Mouse (Mus musculus): Measurements from ENCODE around the gene Samd9l. TPM values are rescaled to one million over a fixed set of nuclear protein-coding genes. Genes with fewer than 3 reads are reported as not detected.
"Not testable (repeated sequence)": the region's sequence is repeated elsewhere in the genome, so short reads cannot be mapped to it uniquely, and the experiment has no call there.

Samd9l gene
- total RNA-seq, 4 experiments from 2014 or later: 3.7 to 6.5 (median 5.1) TPM

DNA sequence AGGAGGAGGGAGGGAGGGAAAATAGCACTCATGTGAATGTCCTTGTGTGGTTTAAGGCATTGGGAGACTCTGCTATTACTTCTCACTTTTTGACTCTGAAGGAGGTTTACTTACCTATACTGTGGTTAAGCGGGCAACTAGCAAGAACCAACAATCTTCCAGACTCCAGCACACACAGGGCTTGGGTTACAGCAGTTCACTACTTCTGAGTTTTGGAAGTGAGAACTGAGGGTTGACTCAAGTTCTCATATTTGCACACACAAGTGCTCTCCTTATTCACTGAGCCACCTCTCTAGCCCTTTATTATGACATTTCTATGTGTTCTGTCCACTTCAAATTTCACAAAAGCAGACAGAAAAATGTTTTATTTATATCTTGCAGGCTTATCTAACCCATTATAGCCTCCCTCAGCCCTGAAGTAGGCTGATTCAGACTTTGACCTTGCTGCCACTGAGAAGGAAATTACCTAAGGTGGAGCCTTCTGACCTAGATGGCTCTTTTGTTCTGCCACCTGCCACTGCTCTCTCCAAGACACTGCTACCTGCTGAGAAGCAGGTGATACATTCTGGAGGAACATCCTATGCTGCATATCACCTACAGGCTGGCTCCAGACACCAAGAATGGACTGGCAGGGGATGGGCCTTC lies 55.6 kb downstream of the Samd9l start:
- DNase-seq (ENCODE audit: low spot score in 2 of 2): not testable (repeated sequence)

DNA sequence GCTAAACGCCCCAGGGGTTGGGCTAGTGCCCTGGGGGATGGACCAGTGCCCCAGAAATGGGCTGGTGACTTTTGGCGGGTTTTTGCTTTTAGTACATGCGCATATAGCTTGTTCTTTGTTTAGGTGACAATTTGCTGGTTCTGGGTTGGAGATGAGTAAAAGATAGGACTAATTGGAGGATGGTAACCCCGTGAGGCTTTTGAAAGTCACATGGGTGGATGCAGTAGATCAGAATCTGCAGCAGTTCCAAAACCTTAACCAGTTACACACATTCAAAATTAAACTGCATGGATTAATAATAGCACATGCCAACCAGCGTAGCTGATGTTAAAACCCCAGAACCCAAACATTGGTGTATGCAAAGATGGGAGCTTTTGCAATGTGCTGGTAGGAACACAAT lies 57.9 kb downstream of the Samd9l start:
- DNase-seq (ENCODE audit: low spot score in 2 of 2): no peak

DNA sequence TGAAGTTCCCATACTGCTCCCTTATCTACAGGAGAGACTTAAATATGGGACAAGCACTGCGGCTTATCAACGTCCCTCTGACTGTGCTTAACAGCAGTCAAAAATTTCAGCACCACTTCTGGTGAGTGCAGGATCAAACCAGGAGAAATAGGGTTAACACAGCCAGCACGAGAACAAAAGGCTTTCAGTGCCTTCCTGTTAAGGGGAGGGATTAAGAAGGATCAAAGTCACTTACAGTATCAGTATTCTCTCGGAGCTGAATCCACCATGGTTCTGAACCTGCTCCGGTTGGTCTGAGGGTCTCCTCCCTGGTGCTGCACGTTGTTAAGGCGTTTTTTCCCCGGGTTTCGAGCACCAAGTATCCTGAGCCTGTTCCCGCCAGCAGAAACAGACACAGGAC lies 58.4 kb downstream of the Samd9l start:
- DNase-seq (ENCODE audit: low spot score in 2 of 2): not testable (repeated sequence)

DNA sequence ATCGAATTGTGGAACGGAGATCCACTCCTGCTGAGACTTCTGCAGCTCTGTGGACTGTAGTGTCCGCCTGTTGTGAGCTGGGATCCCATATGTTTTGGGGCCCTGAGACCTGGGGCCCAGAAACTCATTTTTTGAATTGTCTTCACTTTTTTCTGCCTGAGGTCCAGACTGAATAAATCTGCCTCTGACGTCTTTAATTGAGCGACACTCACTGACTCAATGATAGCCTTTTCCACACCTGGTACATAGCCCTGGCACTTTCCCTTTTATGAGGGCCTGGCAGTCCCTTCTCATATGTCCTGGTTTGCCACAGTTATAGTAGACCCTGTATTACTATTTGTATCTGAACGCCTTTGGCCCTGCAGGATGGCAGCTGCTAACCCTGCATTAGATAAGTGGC lies 60.2 kb downstream of the Samd9l start:
- not testable (repeated sequence) for DNase-seq (ENCODE audit: low spot score in 2 of 2)

Other genes with a start within 250 kb of the Samd9l start
- under 1 TPM; 0.21 to 0.91 (median 0.68) TPM for gene Hepacam2, start 98.7 kb upstream of the Samd9l start, total RNA-seq (2022)
- 10 to 100 TPM; 55.2 to 61.3 (median 58.6) TPM for gene Vps50, start 98.8 kb upstream of the Samd9l start, total RNA-seq (2022)